In genomic region chr11:90498461-90498860, GRCm38 (mm10) we compare ENCODE assay signal across 9 mouse cellular contexts.
A peak's percentile ranks its signal among the peaks of the same experiment; 100 is the strongest.
DNase-seq lines count a peak whose midpoint lies in the region; TF ChIP-seq lines count a peak whose summit lies in the region.
"Had no signal": no experiment of that assay in that cellular context is flagged by ENCODE, and none has a peak within 500 bp of the region (broad histone marks: within the 10 kb centered on the region; RNA-seq: fewer than 3 reads in every experiment).

No protein-coding gene starts in this region.

- no peak for TF ChIP-seq POLR2A in kidney, adult 2 months (IDR thresholded peaks at IDR 0.05; ENCODE audit: low read depth, low read length)
- no peak for TF ChIP-seq POLR2A in brain, embryonic 14.5 days (IDR thresholded peaks at IDR 0.05; ENCODE audit: borderline replicate concordance, extremely low read depth, insufficient read depth, insufficient read length, poor library complexity, severe bottlenecking)

- H3K27ac ChIP-seq in kidney, adult 2 months (ENCODE audit: insufficient read depth, low read depth, low read length) = no peak overlapping the region
- H3K27ac ChIP-seq: embryonic facial prominence, embryonic 12.5 days; midbrain, embryonic 13.5 days had no signal

- no peak overlapping the region for H3K4me3 ChIP-seq in kidney, adult 2 months (ENCODE audit: insufficient read depth, low read depth, low read length)
- H3K4me3 ChIP-seq: embryonic facial prominence, embryonic 12.5 days; midbrain, embryonic 13.5 days had no signal

- no peaks in the 10 kb centered on the region for H3K27me3 ChIP-seq in kidney, adult 2 months (replicated peaks; ENCODE audit: control insufficient read depth, insufficient read depth, low read length)
- H3K27me3 ChIP-seq: embryonic facial prominence, embryonic 12.5 days; midbrain, embryonic 13.5 days had no signal

- TF ChIP-seq CTCF in kidney, adult 2 months (conservative IDR thresholded peaks at IDR 0.05; ENCODE audit: insufficient read depth, insufficient read length, low read depth, low read length) = no peak
- no peak for TF ChIP-seq CTCF in brain, embryonic 14.5 days (IDR thresholded peaks at IDR 0.05; ENCODE audit: borderline replicate concordance, extremely low read depth, insufficient read depth, insufficient read length)

- DNase-seq in kidney, adult 2 months = peak; percentile 11
- no peak for DNase-seq in kidney, adult 11 months
- DNase-seq in brain, embryonic 14.5 days (ENCODE audit: low read depth) = peak; percentile 28
- peak; percentile 54 for DNase-seq in gastrocnemius, adult 18-20 months (ENCODE audit: low spot score)
- DNase-seq in heart, postnatal 4 days = peak; percentile 51
- DNase-seq in ovary, adult 18-20 months (ENCODE audit: low spot score) = no peak
- no peak for DNase-seq in thymus, adult 18-20 months

- H3K4me1 ChIP-seq in kidney, adult 2 months (ENCODE audit: control insufficient read depth, insufficient read depth, low read length) = no peaks in the 10 kb centered on the region
- H3K4me1 ChIP-seq: embryonic facial prominence, embryonic 12.5 days; midbrain, embryonic 13.5 days had no signal

- H3K36me3 ChIP-seq in kidney, adult 2 months (ENCODE audit: control insufficient read depth, insufficient read depth, low read length) = no peaks in the 10 kb centered on the region

- 67% methylated on average over 5 of the region's 5 CpGs for WGBS in kidney, adult 2 months

Comparison
In these comparisons a context has a peak if more than half of its experiments do, and no peak if none do; other contexts are left out.
1. DNase-seq: peak in kidney, adult 2 months (single experiment), brain, embryonic 14.5 days (single experiment), gastrocnemius, adult 18-20 months (single experiment) and heart, postnatal 4 days (single experiment); none in kidney, adult 11 months (single experiment), ovary, adult 18-20 months (single experiment) and thymus, adult 18-20 months (0 of 2).